Mouse (Mus musculus) heart, adult 2 months (tissue): ENCODE measurements around the gene Hoxa11. TPM values are rescaled to one million over a fixed set of nuclear protein-coding genes. Genes with fewer than 3 reads are reported as not detected.

Source experiments
- DNase-seq, 2 experiments: peaks; one replicate each; pipeline ENCODE4 v3.0.0; 2021
- H3K27ac ChIP-seq: fragments of 200-600 bp; 2 replicates; pipeline ENCODE4 v1.8.1; 2022
- H3K27me3 ChIP-seq: fragments of 200-500 bp; 2 replicates; pipeline ENCODE4 v1.6.1; 2012; ENCODE audit warnings: mild to moderate bottlenecking, low read length, inconsistent platforms, mixed read lengths; ENCODE audit not compliant: control insufficient read depth, insufficient read depth
- H3K36me3 ChIP-seq: fragments of 200-500 bp; 2 replicates; pipeline ENCODE4 v1.6.1; 2012; ENCODE audit warnings: low read length, inconsistent platforms; ENCODE audit not compliant: control insufficient read depth, insufficient read depth
- H3K4me1 ChIP-seq: fragments of 200-500 bp; 2 replicates; pipeline ENCODE4 v1.6.1; 2011; ENCODE audit warnings: low read length; ENCODE audit not compliant: control insufficient read depth, insufficient read depth
- H3K4me3 ChIP-seq: fragments of 200-600 bp; 2 replicates; pipeline ENCODE4 v1.8.1; 2022
- H3K79me2 ChIP-seq: fragments of 200-500 bp; replicated peaks from 2 replicates; pipeline ENCODE4 v1.6.1; 2012; ENCODE audit warnings: mild to moderate bottlenecking, inconsistent platforms, low read length, moderate library complexity, mixed read lengths; ENCODE audit not compliant: control insufficient read depth, insufficient read depth
- H3K9ac ChIP-seq: fragments of 200-500 bp; 2 replicates; pipeline ENCODE4 v1.6.1; 2012; ENCODE audit warnings: low read depth, mild to moderate bottlenecking, control low read depth, inconsistent platforms, low read length, mixed read lengths
- CTCF ChIP-seq: fragments of 200-600 bp; IDR thresholded peaks from 2 replicates; pipeline ENCODE4 v1.8.1; 2022; ENCODE audit warnings: antibody characterized with exemption, mild to moderate bottlenecking, moderate library complexity
- EP300 ChIP-seq: fragments of 200-500 bp; IDR thresholded peaks from 2 replicates; pipeline ENCODE4 v1.6.1; 2011; ENCODE audit warnings: low read depth, low read length, control low read depth; ENCODE audit not compliant: insufficient read depth
- POLR2A ChIP-seq: fragments of 200-500 bp; IDR thresholded peaks from 2 replicates; pipeline ENCODE4 v1.6.1; 2011; ENCODE audit warnings: mild to moderate bottlenecking, low read depth, low read length, control low read depth; ENCODE audit not compliant: insufficient read depth
- WGBS: fragments of 180-500 bp; shearing (Covaris S2); methylation state at CpG from one replicate; pipeline ENCODE4 v1.1.7; 2018; 5-methylcytosine and 5-hydroxymethylcytosine counted together
- intact Hi-C: fragments of 180-260 bp; cut with DNase I; formaldehyde crosslinking; loops from one replicate; pipeline ENCODE4 v1.15.1; 2025
- polyA plus RNA-seq: library from polyadenylated mRNA; depleted of rRNA; stranded (reverse); fragments of >200 nt; gene quantifications from 2 replicates; pipeline ENCODE4 v1.2.3, GENCODE M21; 2012
- total RNA-seq, 2 experiments: library from RNA; stranded (reverse); gene quantifications; 2 replicates each; pipeline ENCODE4 v1.2.3; 2021

Hoxa11 gene
- total and polyA plus RNA-seq, 3 experiments = not detected

- WGBS = 4% methylated on average over 25 of the region's 25 CpGs
- H3K27me3 ChIP-seq = peaks cover 33% of the 10 kb centered on the region
- H3K79me2 ChIP-seq = no peaks in the 10 kb centered on the region
- TF ChIP-seq POLR2A (no peak), CTCF (no peak), EP300 (no peak)
- no peak for DNase-seq
- intact Hi-C loops = loop anchor here (5.0 kb wide), 3 partner anchors 318 to 883 kb away; no protein-coding TSS in a partner anchor
- no peaks in the 10 kb centered on the region; the same call in 1 of the 2 replicates for H3K4me1 ChIP-seq
- no peak overlapping the region for H3K27ac ChIP-seq
- no peaks in the 10 kb centered on the region for H3K36me3 ChIP-seq
- no peak overlapping the region for H3K9ac ChIP-seq
- no peak overlapping the region for H3K4me3 ChIP-seq
Observed at GRCm38 (mm10) chr6:52259081-52259790, 13.6 kb upstream of the Hoxa11 start.

- Histone ChIP-seq H3K27me3 (peaks cover 37% of the 10 kb centered on the region), H3K79me2 (no peaks in the 10 kb centered on the region), H3K27ac (no peak overlapping the region), H3K4me3 (no peak overlapping the region), H3K4me1 (no peaks in the 10 kb centered on the region; the same call in 1 of the 2 replicates), H3K9ac (no peak overlapping the region), H3K36me3 (no peaks in the 10 kb centered on the region)
- 2% methylated on average over 6 of the region's 6 CpGs for WGBS
- peak; percentile 78 to 88 for DNase-seq
- intact Hi-C loops = loop anchor here (1.0 to 5.0 kb wide), 7 partner anchors 320 to 885 kb away; no protein-coding TSS in a partner anchor
- peak; percentile 93 for TF ChIP-seq CTCF
- TF ChIP-seq POLR2A = no peak
- TF ChIP-seq EP300 = 0 out of 2 replicates have a peak, but pooled peaks have one; percentile 64
Observed at GRCm38 (mm10) chr6:52256956-52257355, 11.3 kb upstream of the Hoxa11 start.

GRCm38 (mm10) chr6:52253511-52254500 is 8.2 kb upstream of the Hoxa11 start:
- DNase-seq = peak; percentile 29 to 53
- Histone ChIP-seq H3K4me1 (no peaks in the 10 kb centered on the region), H3K9ac (no peak overlapping the region), H3K27me3 (peaks cover 25% of the 10 kb centered on the region), H3K79me2 (no peaks in the 10 kb centered on the region), H3K4me3 (no peak overlapping the region), H3K27ac (no peak overlapping the region), H3K36me3 (no peaks in the 10 kb centered on the region)
- TF ChIP-seq EP300 = no peak
- TF ChIP-seq POLR2A = no peak
- TF ChIP-seq CTCF = no peak
- 4% methylated on average over 59 of the region's 59 CpGs for WGBS
- intact Hi-C loops = loop anchor here (5.0 kb wide), 1 partner anchor 37 kb away; no protein-coding TSS in a partner anchor

GRCm38 (mm10) chr6:52252775-52253376 is 7.3 kb upstream of the Hoxa11 start:
- Histone ChIP-seq H3K36me3 (no peaks in the 10 kb centered on the region), H3K4me1 (no peaks in the 10 kb centered on the region), H3K79me2 (no peaks in the 10 kb centered on the region), H3K4me3 (no peak overlapping the region), H3K27me3 (peaks cover 33% of the 10 kb centered on the region), H3K9ac (no peak overlapping the region), H3K27ac (no peak overlapping the region)
- intact Hi-C loops = loop anchor here (5.0 kb wide), 1 partner anchor 36 kb away; no protein-coding TSS in a partner anchor
- no peak for TF ChIP-seq POLR2A
- TF ChIP-seq CTCF = no peak
- TF ChIP-seq EP300 = no peak
- WGBS = 3% methylated on average over 35 of the region's 35 CpGs
- DNase-seq = peak in 1 of 2 experiments; percentile 32

- Histone ChIP-seq H3K79me2 (no peaks in the 10 kb centered on the region), H3K9ac (no peak overlapping the region), H3K4me1 (no peaks in the 10 kb centered on the region), H3K4me3 (no peak overlapping the region), H3K36me3 (no peaks in the 10 kb centered on the region), H3K27ac (no peak overlapping the region), H3K27me3 (peaks cover 34% of the 10 kb centered on the region)
- intact Hi-C loops = loop anchor here (5.0 kb wide), 1 partner anchor 35 kb away; no protein-coding TSS in a partner anchor
- TF ChIP-seq POLR2A (no peak), CTCF (no peak), EP300 (no peak)
- 9% methylated on average over 24 of the region's 24 CpGs for WGBS
- DNase-seq = peak in 1 of 2 experiments; percentile 18
Observed at GRCm38 (mm10) chr6:52252016-52252774, 6.6 kb upstream of the Hoxa11 start.
